Mouse (Mus musculus) heart, adult 2 months (tissue): ENCODE data around the gene Kcnn4. TPM values are rescaled to one million over a fixed set of nuclear protein-coding genes. Genes with fewer than 3 reads are reported as not detected.
"Not testable (repeated sequence)": the region's sequence is repeated elsewhere in the genome, so short reads cannot be mapped to it uniquely, and the experiment has no call there.

ENCODE experiments used
- DNase-seq, 2 experiments: peaks; one replicate each; pipeline ENCODE4 v3.0.0; 2021
- H3K27ac ChIP-seq: fragments of 200-600 bp; 2 replicates; pipeline ENCODE4 v1.8.1; 2022
- H3K27me3 ChIP-seq: fragments of 200-500 bp; 2 replicates; pipeline ENCODE4 v1.6.1; 2012; ENCODE audit warnings: mild to moderate bottlenecking, low read length, inconsistent platforms, mixed read lengths; ENCODE audit not compliant: control insufficient read depth, insufficient read depth
- H3K36me3 ChIP-seq: fragments of 200-500 bp; 2 replicates; pipeline ENCODE4 v1.6.1; 2012; ENCODE audit warnings: low read length, inconsistent platforms; ENCODE audit not compliant: control insufficient read depth, insufficient read depth
- H3K4me1 ChIP-seq: fragments of 200-500 bp; 2 replicates; pipeline ENCODE4 v1.6.1; 2011; ENCODE audit warnings: low read length; ENCODE audit not compliant: control insufficient read depth, insufficient read depth
- H3K4me3 ChIP-seq: fragments of 200-600 bp; 2 replicates; pipeline ENCODE4 v1.8.1; 2022
- H3K79me2 ChIP-seq: fragments of 200-500 bp; replicated peaks from 2 replicates; pipeline ENCODE4 v1.6.1; 2012; ENCODE audit warnings: mild to moderate bottlenecking, inconsistent platforms, low read length, moderate library complexity, mixed read lengths; ENCODE audit not compliant: control insufficient read depth, insufficient read depth
- H3K9ac ChIP-seq: fragments of 200-500 bp; 2 replicates; pipeline ENCODE4 v1.6.1; 2012; ENCODE audit warnings: low read depth, mild to moderate bottlenecking, control low read depth, inconsistent platforms, low read length, mixed read lengths
- CTCF ChIP-seq: fragments of 200-600 bp; IDR thresholded peaks from 2 replicates; pipeline ENCODE4 v1.8.1; 2022; ENCODE audit warnings: antibody characterized with exemption, mild to moderate bottlenecking, moderate library complexity
- EP300 ChIP-seq: fragments of 200-500 bp; IDR thresholded peaks from 2 replicates; pipeline ENCODE4 v1.6.1; 2011; ENCODE audit warnings: low read depth, low read length, control low read depth; ENCODE audit not compliant: insufficient read depth
- POLR2A ChIP-seq: fragments of 200-500 bp; IDR thresholded peaks from 2 replicates; pipeline ENCODE4 v1.6.1; 2011; ENCODE audit warnings: mild to moderate bottlenecking, low read depth, low read length, control low read depth; ENCODE audit not compliant: insufficient read depth
- WGBS: fragments of 180-500 bp; shearing (Covaris S2); methylation state at CpG from one replicate; pipeline ENCODE4 v1.1.7; 2018; 5-methylcytosine and 5-hydroxymethylcytosine counted together
- intact Hi-C: fragments of 180-260 bp; cut with DNase I; formaldehyde crosslinking; loops from one replicate; pipeline ENCODE4 v1.15.1; 2025
- polyA plus RNA-seq: library from polyadenylated mRNA; depleted of rRNA; stranded (reverse); fragments of >200 nt; gene quantifications from 2 replicates; pipeline ENCODE4 v1.2.3, GENCODE M21; 2012
- total RNA-seq, 2 experiments: library from RNA; stranded (reverse); gene quantifications; 2 replicates each; pipeline ENCODE4 v1.2.3; 2021

Gene Kcnn4
- total and polyA plus RNA-seq, 3 experiments, result 0.91 to 1.9 (median 1.1) TPM

GRCm38 (mm10) chr7:24400082-24400452 lies 30.0 kb downstream of the Kcnn4 start:
- TF ChIP-seq EP300, result no peak
- TF ChIP-seq POLR2A, result no peak
- TF ChIP-seq CTCF, result no peak
- Histone ChIP-seq H3K4me3 (peak overlapping the region; percentile 56), H3K79me2 (no peaks in the 10 kb centered on the region), H3K4me1 (no peaks in the 10 kb centered on the region), H3K9ac (peak overlapping the region; percentile 38), H3K36me3 (no peaks in the 10 kb centered on the region), H3K27me3 (no peaks in the 10 kb centered on the region), H3K27ac (peak overlapping the region; percentile 96)
- intact Hi-C loops, result no loop called here
- WGBS, result 2% methylated on average over 3 of the region's 3 CpGs
- no peak for DNase-seq

GRCm38 (mm10) chr7:24400489-24400888 lies 30.4 kb downstream of the Kcnn4 start:
- intact Hi-C loops, H3K79me2 ChIP-seq, H3K36me3 ChIP-seq, DNase-seq, H3K4me1 ChIP-seq, H3K4me3 ChIP-seq, H3K27ac ChIP-seq, H3K9ac ChIP-seq, H3K27me3 ChIP-seq: not testable (repeated sequence)
- 92% methylated on average over 4 of the region's 4 CpGs for WGBS

GRCm38 (mm10) chr7:24402851-24403250 lies 32.8 kb downstream of the Kcnn4 start:
- 99% methylated on average over 9 of the region's 9 CpGs for WGBS
- DNase-seq, result no peak

GRCm38 (mm10) chr7:24405649-24406048 lies 35.6 kb downstream of the Kcnn4 start:
- WGBS, result 93% methylated on average over 13 of the region's 13 CpGs
- H3K27me3 ChIP-seq, result no peaks in the 10 kb centered on the region
- H3K27ac ChIP-seq, result no peak overlapping the region
- peaks cover 1% of the 10 kb centered on the region for H3K4me1 ChIP-seq
- no peak overlapping the region for H3K9ac ChIP-seq
- no peak overlapping the region for H3K4me3 ChIP-seq
- no peak for DNase-seq
- H3K79me2 ChIP-seq, result no peaks in the 10 kb centered on the region
- no peak for TF ChIP-seq EP300
- no peak for TF ChIP-seq CTCF
- TF ChIP-seq POLR2A, result no peak
- intact Hi-C loops, result loop anchor here (2.0 kb wide), 1 partner anchor 69 kb away; no protein-coding TSS in a partner anchor
- no peaks in the 10 kb centered on the region for H3K36me3 ChIP-seq

More at GRCm38 (mm10) chr7:24402851-24403250, 32.8 kb downstream of the Kcnn4 start:
- H3K4me3 ChIP-seq, result no peak overlapping the region
- H3K27ac ChIP-seq, result no peak overlapping the region
- TF ChIP-seq CTCF (peak; percentile 55), POLR2A (no peak)
- no peak overlapping the region for H3K9ac ChIP-seq
- no peaks in the 10 kb centered on the region for H3K36me3 ChIP-seq
- intact Hi-C loops, result no loop called here
- peaks cover 1% of the 10 kb centered on the region for H3K4me1 ChIP-seq
- H3K79me2 ChIP-seq, result no peaks in the 10 kb centered on the region
- H3K27me3 ChIP-seq, result no peaks in the 10 kb centered on the region

- 40% methylated on average over 5 of the region's 5 CpGs for WGBS
- peaks cover 1% of the 10 kb centered on the region for H3K4me1 ChIP-seq
Measured at GRCm38 (mm10) chr7:24406528-24407344, 36.7 kb downstream of the Kcnn4 start.

GRCm38 (mm10) chr7:24408186-24408585 lies 38.1 kb downstream of the Kcnn4 start:
- H3K79me2 ChIP-seq, result no peaks in the 10 kb centered on the region
- no peak overlapping the region for H3K4me3 ChIP-seq
- no peaks in the 10 kb centered on the region for H3K36me3 ChIP-seq
- no peaks in the 10 kb centered on the region for H3K27me3 ChIP-seq
- H3K27ac ChIP-seq, result no peak overlapping the region
- no peak overlapping the region for H3K9ac ChIP-seq
- DNase-seq, result no peak
- intact Hi-C loops, result no loop called here
- TF ChIP-seq POLR2A, result no peak
- TF ChIP-seq EP300, result no peak
- TF ChIP-seq CTCF, result no peak
- WGBS, result 83% methylated on average over 9 of the region's 9 CpGs
- H3K4me1 ChIP-seq, result peaks cover 1% of the 10 kb centered on the region

More at GRCm38 (mm10) chr7:24406528-24407344, 36.7 kb downstream of the Kcnn4 start:
- intact Hi-C loops, result loop anchor here (1.0 to 2.0 kb wide), 2 partner anchors 42 to 70 kb away; no protein-coding TSS in a partner anchor
- H3K36me3 ChIP-seq, result no peaks in the 10 kb centered on the region
- DNase-seq, result peak; percentile 63 to 68
- no peaks in the 10 kb centered on the region for H3K27me3 ChIP-seq
- H3K9ac ChIP-seq, result no peak overlapping the region
- peak; percentile 87 for TF ChIP-seq CTCF
- TF ChIP-seq POLR2A, result no peak
- TF ChIP-seq EP300, result no peak
- no peaks in the 10 kb centered on the region for H3K79me2 ChIP-seq
- H3K27ac ChIP-seq, result no peak overlapping the region
- no peak overlapping the region for H3K4me3 ChIP-seq
